Mouse (Mus musculus) erythroblast, embryonic 14.5 days (primary cell): ENCODE measurements around the gene Slc4a1. TPM values are rescaled to one million over a fixed set of nuclear protein-coding genes. Genes with fewer than 3 reads are reported as not detected.

Experiments
- H3K27me3 ChIP-seq: 2 replicates; pipeline ENCODE4 v1.6.1; 2012; ENCODE audit warnings: inconsistent platforms; ENCODE audit not compliant: control insufficient read depth
- H3K36me3 ChIP-seq: 2 replicates; pipeline ENCODE4 v1.6.1; 2012; ENCODE audit warnings: mild to moderate bottlenecking, inconsistent platforms; ENCODE audit not compliant: control insufficient read depth
- H3K4me1 ChIP-seq: 2 replicates; pipeline ENCODE4 v1.6.1; 2012; ENCODE audit warnings: inconsistent platforms; ENCODE audit not compliant: control insufficient read depth
- H3K4me3 ChIP-seq: replicated peaks from 2 replicates; pipeline ENCODE3; 2012; ENCODE audit warnings: moderate library complexity, mild to moderate bottlenecking, inconsistent platforms
- H3K9me3 ChIP-seq: 2 replicates; pipeline ENCODE4 v1.6.1; 2012; ENCODE audit warnings: low read length, inconsistent platforms, mixed read lengths; ENCODE audit not compliant: control insufficient read depth
- GATA1 ChIP-seq: IDR thresholded peaks from 2 replicates; pipeline ENCODE4 v1.6.1; 2012; ENCODE audit warnings: low read length, inconsistent platforms, mixed read lengths
- TAL1 ChIP-seq: IDR thresholded peaks from 3 replicates; pipeline ENCODE4 v1.6.1; 2012; ENCODE audit warnings: low read length, inconsistent platforms, mixed read lengths
- polyA plus RNA-seq: library from polyadenylated mRNA; stranded (reverse); fragments of >175 nt; gene quantifications from 2 replicates; pipeline ENCODE4 v1.2.3, GENCODE M21; 2012

Gene Slc4a1
- polyA plus RNA-seq, 1 experiment = 575 TPM

DNA sequence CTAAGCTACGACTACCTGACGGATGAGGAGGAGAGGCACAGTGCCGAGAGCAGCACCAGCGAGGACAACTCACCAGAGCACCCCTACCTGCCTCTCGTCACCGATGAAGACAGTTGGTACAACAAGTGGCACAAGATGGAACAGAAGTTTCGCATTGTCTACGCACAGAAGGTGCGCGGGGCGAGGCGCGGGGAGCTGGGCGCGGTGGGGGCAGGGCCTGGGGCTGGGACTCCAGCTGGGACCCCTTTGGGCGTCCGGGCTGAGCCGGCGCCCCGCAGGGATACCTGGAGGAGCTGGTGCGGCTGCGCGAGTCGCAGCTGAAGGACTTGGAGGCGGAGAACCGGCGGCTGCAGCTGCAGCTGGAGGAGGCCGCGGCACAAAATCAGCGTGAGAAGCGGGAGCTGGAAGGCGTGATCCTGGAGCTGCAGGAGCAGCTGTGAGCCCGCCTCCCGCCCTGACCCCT is 33.6 kb upstream of the Slc4a1 start:
- Histone ChIP-seq H3K27me3 (peaks cover 76% of the 10 kb centered on the region), H3K4me3 (peak overlapping the region; percentile 51), H3K36me3 (peaks cover 45% of the 10 kb centered on the region), H3K9me3 (peaks cover 15% of the 10 kb centered on the region), H3K4me1 (peaks cover 69% of the 10 kb centered on the region)
- TF ChIP-seq GATA1 = no peak
- no peak for TF ChIP-seq TAL1

DNA sequence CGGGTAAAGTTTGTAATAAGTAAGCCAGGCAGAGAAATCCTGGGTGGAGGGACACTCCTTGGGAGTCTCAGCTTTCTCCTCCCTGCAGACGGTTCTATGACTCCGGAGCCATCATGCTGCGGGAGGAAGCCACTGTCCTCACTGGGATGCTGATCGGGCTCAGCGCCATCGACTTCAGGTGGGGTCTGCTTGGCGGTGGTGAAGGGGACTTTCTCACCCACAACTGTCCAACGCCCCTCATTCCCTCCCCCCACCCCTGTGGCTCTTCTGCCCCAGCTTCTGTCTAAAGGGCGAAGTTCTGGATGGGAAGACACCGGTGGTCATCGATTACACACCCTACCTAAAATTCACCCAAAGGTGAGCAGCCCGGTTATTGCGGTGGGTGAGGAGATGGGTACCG is 33.1 kb upstream of the Slc4a1 start:
- Histone ChIP-seq H3K4me3 (peak overlapping the region; percentile 51), H3K36me3 (peaks cover 40% of the 10 kb centered on the region), H3K4me1 (peaks cover 67% of the 10 kb centered on the region), H3K27me3 (peaks cover 81% of the 10 kb centered on the region), H3K9me3 (peaks cover 15% of the 10 kb centered on the region)
- no peak for TF ChIP-seq TAL1

DNA sequence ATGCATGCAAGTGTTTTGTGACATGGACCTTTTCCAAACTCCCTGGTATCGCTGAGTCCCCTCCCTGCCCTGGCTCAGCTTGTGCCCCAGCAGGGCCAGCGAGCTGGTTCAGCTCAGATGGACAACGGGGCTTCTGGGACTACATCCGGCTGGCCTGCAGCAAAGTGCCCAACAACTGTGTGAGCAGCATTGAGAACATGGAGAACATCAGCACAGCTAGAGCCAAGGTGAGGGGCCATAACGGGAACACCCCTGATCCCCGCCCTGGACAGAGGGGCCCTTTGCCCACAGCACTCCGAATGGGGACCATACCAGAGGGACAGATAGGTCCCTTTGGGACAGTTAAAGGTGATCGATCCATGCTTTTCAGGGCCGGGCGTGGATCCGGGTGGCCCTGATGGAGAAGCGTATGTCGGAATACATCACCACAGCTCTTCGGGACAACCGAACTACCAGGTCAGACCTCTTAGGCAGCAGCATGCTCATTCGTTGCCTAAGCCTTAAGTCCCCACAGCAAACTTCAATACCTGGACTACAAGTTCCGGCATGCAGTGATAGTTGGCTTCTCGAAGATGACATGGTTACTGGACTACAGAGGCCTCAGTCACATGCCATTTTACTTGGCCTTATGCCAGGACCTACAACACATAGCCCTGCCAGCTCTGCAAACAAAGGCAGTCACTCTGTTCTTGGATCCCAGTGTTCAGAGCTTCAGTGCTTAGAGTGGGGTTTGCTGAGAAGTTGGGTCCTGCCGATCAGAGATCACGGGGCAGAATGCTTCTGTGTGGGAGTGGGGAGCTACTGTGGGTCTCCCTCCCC is 32.2 kb upstream of the Slc4a1 start:
- H3K4me3 ChIP-seq = no peak overlapping the region
- peaks cover 15% of the 10 kb centered on the region for H3K9me3 ChIP-seq
- H3K36me3 ChIP-seq = peaks cover 31% of the 10 kb centered on the region
- peaks cover 66% of the 10 kb centered on the region for H3K4me1 ChIP-seq
- TF ChIP-seq TAL1 (no peak), GATA1 (no peak)
- H3K27me3 ChIP-seq = peaks cover 90% of the 10 kb centered on the region

DNA sequence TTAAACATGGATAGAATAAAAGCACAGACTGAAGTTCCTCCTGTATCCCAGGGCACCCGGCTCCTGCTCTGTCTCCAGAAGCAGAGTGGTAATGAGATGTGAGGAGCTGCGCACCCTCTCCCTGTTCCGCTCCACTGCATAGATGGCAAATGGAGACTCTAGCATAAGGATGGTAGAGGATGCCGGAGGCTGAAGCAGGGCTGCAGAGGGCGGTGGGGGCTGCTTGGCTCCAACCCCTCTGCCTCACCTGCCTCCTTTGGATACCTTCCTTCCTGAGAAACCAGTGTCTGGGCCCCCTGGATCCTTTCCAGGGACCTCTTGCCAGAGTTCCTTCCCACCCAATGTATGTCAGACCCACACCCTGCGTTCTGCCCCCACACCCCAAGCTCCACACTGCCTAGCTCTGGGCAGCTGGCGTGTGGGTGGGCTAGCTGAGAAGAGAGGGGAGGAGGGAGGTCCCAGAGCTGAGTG is 30.7 kb upstream of the Slc4a1 start:
- Histone ChIP-seq H3K27me3 (peaks cover 99% of the 10 kb centered on the region), H3K36me3 (peaks cover 16% of the 10 kb centered on the region), H3K4me1 (peaks cover 62% of the 10 kb centered on the region), H3K9me3 (peaks cover 15% of the 10 kb centered on the region), H3K4me3 (no peak overlapping the region)
- no peak for TF ChIP-seq GATA1
- TF ChIP-seq TAL1 = no peak

DNA sequence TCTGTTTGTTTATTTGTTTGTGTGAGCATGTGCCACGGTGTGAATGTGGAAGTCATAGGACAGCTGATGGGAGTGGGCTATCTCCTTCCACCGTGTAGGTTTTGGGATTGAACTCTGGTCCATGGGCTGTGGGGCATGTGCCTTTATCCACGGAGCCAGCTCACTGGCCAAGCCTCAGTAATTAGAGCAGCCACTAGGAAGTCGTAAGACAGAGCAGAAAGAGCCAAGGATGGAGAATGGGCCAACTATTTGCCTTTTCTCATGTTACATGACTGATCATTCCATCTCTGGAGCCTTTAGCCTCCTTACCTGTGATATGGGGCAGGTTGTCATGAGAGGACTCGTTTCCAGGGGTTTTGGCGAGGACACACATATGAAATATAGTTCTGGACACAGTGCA is 30.3 kb upstream of the Slc4a1 start:
- peaks cover 100% of the 10 kb centered on the region for H3K27me3 ChIP-seq
- H3K4me1 ChIP-seq = peaks cover 59% of the 10 kb centered on the region
- H3K9me3 ChIP-seq = peaks cover 15% of the 10 kb centered on the region
- TF ChIP-seq GATA1 (no peak), TAL1 (no peak)
- H3K36me3 ChIP-seq = peaks cover 13% of the 10 kb centered on the region
- no peak overlapping the region for H3K4me3 ChIP-seq

DNA sequence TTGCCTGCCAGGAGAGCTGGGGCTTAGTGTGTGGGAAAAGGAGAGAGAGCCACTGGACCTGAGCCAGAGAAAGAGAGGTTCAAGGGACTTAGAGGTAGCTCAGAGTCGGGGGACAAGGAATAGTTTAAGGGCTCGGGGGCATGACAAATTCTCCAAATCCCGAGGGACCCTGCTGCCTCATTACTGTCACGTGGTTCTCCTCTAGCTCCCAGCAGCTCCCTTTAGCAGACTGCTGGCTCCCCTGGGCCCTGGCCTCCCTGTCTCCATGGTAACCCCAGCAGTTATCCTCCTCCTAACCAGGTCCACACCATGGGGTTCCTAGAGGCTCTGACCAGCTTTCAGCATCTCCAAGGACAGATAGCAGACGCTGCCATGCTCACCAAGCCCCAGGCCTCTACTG is 29.2 kb upstream of the Slc4a1 start:
- H3K4me1 ChIP-seq = peaks cover 54% of the 10 kb centered on the region
- H3K36me3 ChIP-seq = peaks cover 4% of the 10 kb centered on the region
- peaks cover 100% of the 10 kb centered on the region for H3K27me3 ChIP-seq
- TF ChIP-seq TAL1 (no peak), GATA1 (no peak)
- no peak overlapping the region for H3K4me3 ChIP-seq
- peaks cover 12% of the 10 kb centered on the region for H3K9me3 ChIP-seq

DNA sequence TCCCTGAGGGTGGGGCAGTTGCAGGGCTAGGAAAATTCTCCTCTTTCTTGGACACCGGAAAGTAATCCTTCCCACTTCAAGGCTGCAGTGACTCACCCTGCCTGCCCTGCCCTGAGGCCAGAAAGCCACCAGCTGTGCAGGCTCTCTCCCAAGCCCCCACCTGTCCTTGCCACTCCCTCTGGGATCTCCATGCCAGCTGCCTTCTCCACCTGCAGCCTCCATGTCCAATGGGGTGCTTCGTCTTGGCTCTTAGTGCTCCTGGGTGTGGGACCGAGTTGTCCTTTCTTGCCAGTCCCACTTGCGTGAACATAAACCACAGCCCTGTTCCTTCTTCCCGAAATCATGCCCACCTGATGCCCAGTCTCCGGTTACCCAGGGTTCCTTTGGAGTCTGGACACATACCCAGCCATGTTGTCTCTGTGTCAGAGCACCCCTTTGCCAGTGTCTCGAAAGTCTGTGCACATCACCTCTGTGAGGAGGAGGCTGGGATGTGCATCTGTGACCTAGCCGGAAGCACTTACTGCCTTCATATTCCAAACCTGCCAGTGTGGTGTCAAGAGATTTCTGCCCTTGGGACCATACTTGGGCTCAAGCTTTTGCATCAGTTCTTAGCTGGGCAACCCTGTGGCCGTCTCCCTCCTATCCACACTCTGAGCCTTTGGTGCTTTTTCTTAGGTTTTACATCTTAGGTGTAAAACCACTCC is 28.6 kb upstream of the Slc4a1 start:
- Histone ChIP-seq H3K4me1 (peaks cover 47% of the 10 kb centered on the region), H3K36me3 (peaks cover 3% of the 10 kb centered on the region), H3K9me3 (peaks cover 8% of the 10 kb centered on the region), H3K27me3 (peaks cover 99% of the 10 kb centered on the region), H3K4me3 (no peak overlapping the region)
- no peak for TF ChIP-seq TAL1
- no peak for TF ChIP-seq GATA1

DNA sequence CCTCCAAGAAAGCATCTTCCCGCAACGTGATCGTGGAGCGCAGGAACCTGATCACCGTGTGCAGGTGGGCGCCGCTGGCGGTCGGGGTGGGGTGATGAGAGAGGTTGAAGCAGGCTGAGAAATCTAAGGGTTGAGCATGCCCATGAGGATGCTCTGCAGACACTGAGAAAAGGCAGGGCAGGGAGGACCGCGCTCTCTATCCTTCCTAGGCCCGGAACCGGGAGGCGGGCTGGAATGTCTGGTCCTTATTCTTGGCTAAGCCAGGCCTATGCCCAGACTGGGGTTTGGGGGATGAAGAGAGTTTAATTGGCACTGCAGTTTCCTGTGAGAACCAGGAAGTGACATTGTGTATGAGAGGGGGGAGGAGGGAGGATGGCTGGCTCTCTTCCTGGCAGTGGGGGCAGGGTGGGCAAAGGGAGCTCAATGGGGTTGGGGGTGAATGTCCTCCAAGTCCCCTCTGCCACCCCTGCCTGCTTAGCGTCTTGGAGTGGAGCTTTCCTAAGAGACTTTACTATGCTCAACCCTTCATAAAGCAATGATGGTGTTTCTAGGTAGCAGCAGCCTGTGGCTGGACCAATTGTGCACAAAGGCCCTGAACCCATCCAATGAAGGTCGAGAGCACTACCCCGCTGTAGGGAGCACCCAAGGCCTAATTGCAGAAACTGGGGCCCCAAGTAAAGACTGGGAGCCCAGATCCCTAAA is 27.9 kb upstream of the Slc4a1 start:
- Histone ChIP-seq H3K4me1 (peaks cover 45% of the 10 kb centered on the region), H3K4me3 (peak overlapping the region; percentile 54), H3K27me3 (peaks cover 98% of the 10 kb centered on the region), H3K36me3 (no peaks in the 10 kb centered on the region), H3K9me3 (peaks cover under 1% of the 10 kb centered on the region; the same call in 1 of the 2 replicates)
- TF ChIP-seq TAL1 = no peak
- TF ChIP-seq GATA1 = no peak

DNA sequence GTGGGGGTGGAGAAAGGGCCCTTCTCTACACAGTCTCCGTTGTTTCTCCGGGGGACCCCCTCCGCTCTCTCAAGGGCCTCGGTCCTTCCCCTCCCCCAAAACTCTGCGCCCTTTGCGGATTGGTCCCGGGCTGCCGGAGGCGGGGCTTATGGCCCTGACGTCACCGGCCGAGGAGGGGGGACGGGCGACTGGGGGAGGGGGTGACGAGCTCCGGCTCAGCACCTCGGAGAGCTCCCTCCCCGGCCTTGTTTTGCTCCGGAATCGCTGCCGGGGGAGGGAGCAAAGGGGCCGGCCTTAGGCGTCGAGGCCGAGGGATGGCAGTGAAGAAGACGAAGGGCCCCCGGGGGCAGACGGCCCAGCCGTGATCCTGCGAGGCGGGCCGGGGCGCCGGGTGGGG is 27.2 kb upstream of the Slc4a1 start, which contains the start of gene Rundc3a:
Rundc3a (plus strand) TSS at position 166 of the 397 bp plus-strand sequence.
- peak within 1 kb of the TSS; percentile 54 for H3K4me3 ChIP-seq
- TF ChIP-seq GATA1 (no peak), TAL1 (no peak)
- peaks cover 94% of the 10 kb centered on the region for H3K27me3 ChIP-seq
- H3K36me3 ChIP-seq = no peaks in the 10 kb centered on the region
- no peaks in the 10 kb centered on the region; the same call in 1 of the 2 replicates for H3K9me3 ChIP-seq
- peaks cover 44% of the 10 kb centered on the region for H3K4me1 ChIP-seq
